Mouse (Mus musculus) frontal cortex, postnatal 36 days (tissue): ENCODE results near the gene Akap17b.

Source experiments
- DNase-seq, 2 experiments: peaks; one replicate each; pipeline ENCODE4 v3.0.0; 2022; ENCODE audit warnings: low spot score in 2 of 2

Gene Akap17b

DNA sequence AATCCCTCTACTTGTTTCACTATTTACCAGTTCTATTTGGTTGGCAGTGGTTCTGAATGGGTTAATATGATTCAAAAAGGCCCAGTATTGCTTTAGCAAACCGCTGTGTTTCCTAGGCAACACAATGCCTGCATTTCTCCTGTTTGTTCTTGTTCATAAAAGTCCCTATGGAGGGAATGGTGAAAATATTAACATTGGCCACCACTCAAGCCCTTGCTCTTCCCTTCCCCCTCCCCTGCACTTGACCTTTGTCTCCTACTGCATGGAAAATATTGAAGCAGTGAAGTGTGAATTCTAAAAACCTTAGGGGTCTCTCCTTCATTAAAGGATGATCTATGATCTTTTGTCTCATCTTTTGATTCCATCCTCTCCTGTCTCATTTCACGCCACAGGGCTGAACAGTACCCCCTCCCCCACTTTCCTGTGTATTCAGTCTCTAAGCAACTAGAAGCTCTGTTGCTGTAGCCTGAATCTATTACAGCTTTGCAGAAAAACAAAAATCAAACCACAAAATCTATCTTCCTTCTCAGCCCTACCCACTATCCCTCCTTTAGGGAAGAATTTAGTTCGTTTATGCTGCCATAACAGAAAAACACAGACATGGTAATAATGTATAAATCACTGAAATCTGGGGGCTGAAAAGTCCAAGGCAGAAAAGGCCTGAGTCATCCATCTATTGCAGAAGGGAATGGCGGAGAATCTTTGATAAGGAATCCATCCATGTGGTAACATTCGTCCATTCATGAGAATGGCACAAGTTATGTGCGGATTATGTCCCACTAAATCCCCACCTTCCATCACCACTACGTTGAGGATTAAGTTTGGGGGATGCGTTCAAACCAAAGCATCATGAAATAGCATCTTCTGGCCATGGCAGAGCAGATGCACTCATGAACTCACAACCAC, 57.6 kb downstream of the Akap17b start:
- DNase-seq = no peak

- no peak for DNase-seq
Measured at GRCm38 (mm10) chrX:36586629-36587303, 58.4 kb downstream of the Akap17b start.

- DNase-seq = no peak
Measured at GRCm38 (mm10) chrX:36562079-36562478, 83.1 kb downstream of the Akap17b start.

GRCm38 (mm10) chrX:36561650-36562049, 83.5 kb downstream of the Akap17b start:
- peak; percentile 70 to 71 for DNase-seq

DNA sequence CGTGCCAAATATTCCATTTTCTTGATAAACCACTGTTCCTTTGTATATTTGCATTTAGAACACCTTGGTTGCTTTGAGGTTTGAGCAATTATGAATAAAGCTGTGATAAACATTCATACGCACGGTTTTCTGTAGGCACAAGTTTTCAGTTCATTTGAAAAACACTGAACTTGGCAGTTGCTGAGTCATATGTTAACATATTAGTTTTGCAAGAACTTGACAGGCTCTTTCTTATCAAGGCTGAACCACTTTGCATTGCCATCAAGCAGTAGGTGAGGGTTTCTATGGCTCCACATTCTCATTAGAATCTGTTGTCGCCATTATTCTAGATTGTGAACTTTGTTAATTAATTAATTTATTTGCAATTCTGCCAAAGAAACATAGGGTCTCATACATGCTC, 85.0 kb downstream of the Akap17b start:
- no peak for DNase-seq
